Mouse (Mus musculus): ENCODE measurements around the gene 4921517D22Rik. TPM values are rescaled to one million over a fixed set of nuclear protein-coding genes. Genes with fewer than 3 reads are reported as not detected.

4921517D22Rik gene
- not detected in 2 replicates for polyA plus RNA-seq (2015; fragmentation: Nextera tagmentation; extraction: Ambion mirVana)

DNA sequence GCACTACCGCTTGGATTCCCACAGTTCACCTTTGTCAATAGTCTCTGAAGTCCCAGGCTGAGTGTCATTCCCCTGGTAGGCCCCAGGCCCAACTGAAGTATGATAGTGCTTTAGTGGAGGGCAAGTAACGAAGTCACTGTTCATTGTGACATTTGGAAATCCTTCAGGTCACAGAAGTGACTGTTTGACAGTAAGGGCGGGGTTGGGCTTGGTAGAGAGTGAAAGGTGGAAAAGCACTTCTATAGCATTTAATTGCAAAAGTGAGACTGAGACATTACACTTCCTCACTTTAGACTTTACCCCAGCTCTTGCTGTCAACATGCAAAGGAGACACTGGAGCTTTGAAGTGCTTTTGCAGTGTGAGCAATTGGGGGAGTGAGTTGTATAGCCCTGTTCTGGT, at the start of gene 4921517D22Rik:
4921517D22Rik (minus strand) TSS at position 101 of the 400 bp plus-strand sequence.

DNA sequence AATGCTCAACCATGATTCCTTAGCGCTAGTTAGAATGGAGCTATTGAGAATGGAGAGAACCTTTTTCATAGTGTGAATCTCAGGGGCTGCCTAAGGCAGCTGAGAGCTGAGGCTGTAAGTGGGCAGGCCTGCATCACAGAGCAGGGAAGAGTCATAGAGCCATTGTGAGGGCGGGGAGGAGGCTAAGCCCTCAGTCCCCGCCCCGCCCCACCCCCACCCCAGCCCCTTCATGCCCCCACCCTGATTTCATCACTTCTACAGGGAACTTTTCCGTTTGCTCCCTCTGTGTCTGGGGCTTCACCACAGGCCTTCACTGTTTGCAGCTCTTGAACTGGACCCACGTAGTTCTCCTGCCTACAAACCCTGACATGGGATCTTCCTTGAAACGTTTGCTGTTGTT, 37.7 kb upstream of the 4921517D22Rik start, which contains the start of gene Spata31d1d:
Spata31d1d (minus strand) TSS at position 101 of the 400 bp plus-strand sequence.

DNA sequence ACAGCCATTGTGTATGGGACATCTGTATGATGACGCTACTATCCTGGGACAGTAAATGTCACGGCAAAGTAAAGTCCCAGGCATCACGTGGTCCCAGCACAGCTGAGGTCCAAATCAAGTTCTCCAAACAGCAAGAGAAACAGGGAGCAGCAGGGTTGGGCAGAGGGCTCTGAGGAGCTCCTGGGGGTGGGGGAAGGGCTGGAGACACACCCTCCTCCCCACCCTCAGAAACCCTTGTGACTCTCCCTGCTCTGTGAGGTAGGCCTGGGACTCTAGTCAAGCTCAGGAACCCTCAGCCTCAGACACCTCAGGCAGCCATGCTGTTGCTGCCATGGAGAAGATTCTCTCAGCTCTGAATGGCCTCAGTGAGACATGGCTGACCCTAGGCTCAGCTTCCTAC, 18.1 kb upstream of the 4921517D22Rik start, which contains the start of gene Spata31d1b:
Spata31d1b (plus strand) TSS at position 301 of the 400 bp plus-strand sequence.

DNA sequence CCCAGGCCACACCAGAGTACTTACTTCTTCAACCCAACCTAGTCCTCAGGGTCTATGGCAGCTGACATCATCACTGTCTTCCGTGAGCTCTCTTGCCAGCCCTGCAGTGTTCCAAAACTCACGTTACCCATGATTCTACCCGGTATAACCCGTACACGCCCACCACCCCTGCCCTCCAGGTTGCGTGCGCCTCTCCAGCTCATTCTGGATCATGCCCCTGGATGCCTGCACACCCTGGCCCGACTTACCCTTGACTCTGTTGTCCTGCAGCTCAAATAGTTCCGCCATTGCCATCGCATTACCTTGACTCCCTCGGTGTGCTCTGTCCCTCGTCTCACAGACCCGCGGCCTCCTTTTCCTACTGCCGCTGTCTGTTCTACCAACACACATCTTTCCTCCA, 16.3 kb upstream of the 4921517D22Rik start, which contains the start of gene Spata31d1a:
Spata31d1a (minus strand) TSS at position 101 of the 400 bp plus-strand sequence.

DNA sequence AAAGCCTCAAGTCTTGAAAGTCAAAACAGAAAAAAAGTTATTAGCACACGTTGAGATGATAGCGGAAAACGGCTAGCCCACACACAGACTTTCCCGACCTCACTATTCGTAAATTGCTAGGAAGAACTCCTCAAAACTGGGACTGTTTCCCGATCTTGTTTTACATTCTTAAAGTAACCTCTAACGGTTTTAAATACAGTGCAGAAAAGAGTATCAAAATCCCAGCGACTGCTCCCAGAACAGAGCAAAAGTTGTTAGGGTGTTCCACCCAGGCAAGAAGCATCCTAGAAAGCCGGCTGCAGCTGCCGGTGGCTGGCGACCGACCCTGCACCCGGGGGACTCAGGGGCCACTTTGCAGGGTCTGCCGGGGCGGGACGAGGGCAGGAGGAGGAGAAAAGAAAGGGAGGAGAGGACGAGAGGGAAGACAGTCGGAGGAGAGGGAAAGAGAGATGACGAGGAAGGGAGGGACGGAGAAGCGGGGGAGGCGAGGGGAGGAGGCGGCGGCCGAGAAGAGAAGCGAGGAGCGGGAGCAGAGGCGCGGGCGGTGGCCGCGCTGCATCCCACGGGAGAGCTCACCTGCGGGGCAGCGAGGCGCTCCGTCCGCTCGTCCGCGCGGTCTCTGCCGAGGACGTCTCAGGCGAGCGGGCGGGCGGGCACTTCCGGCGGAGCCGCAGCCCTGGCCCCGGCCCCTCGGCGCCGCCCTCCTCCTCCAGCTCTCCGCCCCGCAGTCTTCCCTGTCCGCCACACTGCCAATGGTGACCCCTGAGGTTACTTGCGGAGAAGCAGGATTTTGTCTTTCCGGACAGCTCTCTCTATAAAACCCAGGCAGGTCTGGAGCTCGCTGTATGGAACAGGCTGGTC, 18.5 kb downstream of the 4921517D22Rik start, which contains the start of gene Golm1:
Golm1 (minus strand) TSS at position 661 of the 861 bp plus-strand sequence.

Other genes starting within 250 kb of the 4921517D22Rik start
- gene Agtpbp1, start 108.9 kb downstream of the 4921517D22Rik start, polyA plus RNA-seq (2015; fragmentation: Nextera tagmentation; extraction: Ambion mirVana), result 17.9 and 20.9 TPM in 2 replicates
- gene Naa35, start 108.8 kb downstream of the 4921517D22Rik start, polyA plus RNA-seq (2015; fragmentation: Nextera tagmentation; extraction: Ambion mirVana), result 46.9 and 55.7 TPM in 2 replicates
- 17.8 and 18.2 TPM in 2 replicates for gene Golm1, start 18.3 kb downstream of the 4921517D22Rik start, polyA plus RNA-seq (2015; fragmentation: Nextera tagmentation; extraction: Ambion mirVana)
- not detected in 2 replicates for gene Spata31d1a, start 16.2 kb upstream of the 4921517D22Rik start, polyA plus RNA-seq (2015; fragmentation: Nextera tagmentation; extraction: Ambion mirVana)
- not detected in 2 replicates for gene Spata31d1b, start 18.2 kb upstream of the 4921517D22Rik start, polyA plus RNA-seq (2015; fragmentation: Nextera tagmentation; extraction: Ambion mirVana)
- not detected in 2 replicates for gene Spata31d1d, start 37.6 kb upstream of the 4921517D22Rik start, polyA plus RNA-seq (2015; fragmentation: Nextera tagmentation; extraction: Ambion mirVana)
- not detected in 2 replicates for gene 1700014D04Rik, start 52.6 kb upstream of the 4921517D22Rik start, polyA plus RNA-seq (2015; fragmentation: Nextera tagmentation; extraction: Ambion mirVana)
- gene Isca1, start 75.7 kb upstream of the 4921517D22Rik start, polyA plus RNA-seq (2015; fragmentation: Nextera tagmentation; extraction: Ambion mirVana), result 79.9 and 80.6 TPM in 2 replicates
- gene Gm49354, start 88.1 kb upstream of the 4921517D22Rik start, polyA plus RNA-seq (2015; fragmentation: Nextera tagmentation; extraction: Ambion mirVana), result not detected in 2 replicates
- 28.7 and 34.7 TPM in 2 replicates for gene Tut7, start 129.0 kb upstream of the 4921517D22Rik start, polyA plus RNA-seq (2015; fragmentation: Nextera tagmentation; extraction: Ambion mirVana)

All from urinary bladder, postnatal 0 days (tissue).